Mouse (Mus musculus) small intestine, adult 2 months (tissue): Measurements from ENCODE around the gene Zfp811. TPM values are rescaled to one million over a fixed set of nuclear protein-coding genes. Genes with fewer than 3 reads are reported as not detected.
"Not testable (repeated sequence)": the region's sequence is repeated elsewhere in the genome, so short reads cannot be mapped to it uniquely, and the experiment has no call there.

Source experiments
- H3K27ac ChIP-seq: fragments of 200-500 bp; 2 replicates; pipeline ENCODE4 v1.5.1; 2012; ENCODE audit warnings: low read depth, low read length, control low read depth, inconsistent platforms; ENCODE audit not compliant: insufficient read depth
- H3K27me3 ChIP-seq: fragments of 200-500 bp; 2 replicates; pipeline ENCODE4 v1.6.1; 2012; ENCODE audit warnings: mild to moderate bottlenecking, moderate library complexity, low read length, inconsistent platforms; ENCODE audit not compliant: control insufficient read depth, insufficient read depth
- H3K36me3 ChIP-seq: fragments of 200-500 bp; 2 replicates; pipeline ENCODE4 v1.6.1; 2012; ENCODE audit warnings: mild to moderate bottlenecking, low read length, control low read depth, inconsistent platforms; ENCODE audit not compliant: control insufficient read depth, insufficient read depth
- H3K4me1 ChIP-seq: fragments of 200-500 bp; 2 replicates; pipeline ENCODE4 v1.6.1; 2012; ENCODE audit warnings: low read length, inconsistent platforms, mixed read lengths; ENCODE audit not compliant: control insufficient read depth, insufficient read depth, insufficient read length
- H3K4me3 ChIP-seq: fragments of 200-500 bp; 2 replicates; pipeline ENCODE4 v1.5.1; 2012; ENCODE audit warnings: low read depth, mild to moderate bottlenecking, control low read depth, inconsistent platforms, low read length, moderate library complexity
- CTCF ChIP-seq: fragments of 200-500 bp; IDR thresholded peaks from 2 replicates; pipeline ENCODE4 v1.5.1; 2012; ENCODE audit warnings: low read depth, mild to moderate bottlenecking, control low read depth, inconsistent platforms, low read length, moderate library complexity, mixed read lengths; ENCODE audit not compliant: insufficient replicate concordance, insufficient read length; ENCODE audit errors: extremely low read depth
- POLR2A ChIP-seq: fragments of 200-500 bp; IDR thresholded peaks from 2 replicates; pipeline ENCODE4 v1.6.1; 2012; ENCODE audit warnings: low read depth, mild to moderate bottlenecking, control low read depth, inconsistent platforms, low read length, moderate library complexity
- WGBS: fragments of 180-500 bp; shearing (Covaris S2); methylation state at CpG from one replicate; pipeline ENCODE4 v1.1.7; 2018; 5-methylcytosine and 5-hydroxymethylcytosine counted together
- polyA plus RNA-seq: library from polyadenylated mRNA; depleted of rRNA; stranded (reverse); fragments of >200 nt; gene quantifications from 2 replicates; pipeline ENCODE4 v1.2.3, GENCODE M21; 2012; rRNA removed

Gene Zfp811
- polyA plus RNA-seq, result 0.04 TPM in 1 of 2 replicates, not detected in the other

GRCm38 (mm10) chr17:32809544-32810374 is at the start of gene Zfp811:
Zfp811 (minus strand) TSS chr17:32809931.
- Histone ChIP-seq H3K4me3 (peak within 1 kb of the TSS; percentile 43), H3K27me3 (peaks cover 6% of the 10 kb centered on the region; the same call in 1 of the 2 replicates), H3K4me1 (0 out of 2 replicates have a peak, but pooled peaks cover 1% of the 10 kb centered on the region), H3K27ac (no peak within 1 kb of the TSS), H3K36me3 (no peaks in the 10 kb centered on the region)
- no peak for TF ChIP-seq POLR2A
- no peak for TF ChIP-seq CTCF
- WGBS, result 6% methylated on average over 17 of the region's 17 CpGs

- H3K36me3 ChIP-seq, H3K4me1 ChIP-seq, H3K27me3 ChIP-seq, H3K4me3 ChIP-seq, H3K27ac ChIP-seq: not testable (repeated sequence)
- 48% methylated on average over 4 of the region's 6 CpGs for WGBS
These were observed 47.0 kb upstream of the Zfp811 start for GRCm38 (mm10) chr17:32856713-32857112.

GRCm38 (mm10) chr17:32851581-32851980 is 41.9 kb upstream of the Zfp811 start:
- no peaks in the 10 kb centered on the region for H3K4me1 ChIP-seq
- TF ChIP-seq CTCF (no peak), POLR2A (no peak)
- H3K36me3 ChIP-seq, result no peaks in the 10 kb centered on the region
- 69% methylated on average over 7 of the region's 7 CpGs for WGBS
- no peaks in the 10 kb centered on the region for H3K27me3 ChIP-seq
- H3K4me3 ChIP-seq, result no peak overlapping the region
- H3K27ac ChIP-seq, result no peak overlapping the region

- WGBS, result 92% methylated on average over 2 of the region's 2 CpGs
- H3K27ac ChIP-seq, result no peak overlapping the region
- TF ChIP-seq CTCF (no peak), POLR2A (no peak)
- no peaks in the 10 kb centered on the region for H3K36me3 ChIP-seq
- H3K27me3 ChIP-seq, result no peaks in the 10 kb centered on the region
- H3K4me3 ChIP-seq, result no peak overlapping the region
- H3K4me1 ChIP-seq, result peaks cover 4% of the 10 kb centered on the region
These were observed 31.7 kb upstream of the Zfp811 start for GRCm38 (mm10) chr17:32841388-32841787.

GRCm38 (mm10) chr17:32839083-32839802 is 29.5 kb upstream of the Zfp811 start:
- Histone ChIP-seq H3K4me1 (peaks cover 4% of the 10 kb centered on the region), H3K4me3 (no peak overlapping the region), H3K27ac (no peak overlapping the region), H3K36me3 (no peaks in the 10 kb centered on the region), H3K27me3 (no peaks in the 10 kb centered on the region)
- TF ChIP-seq CTCF, result no peak
- no peak for TF ChIP-seq POLR2A
- WGBS, result 10% methylated on average over 15 of the region's 15 CpGs

GRCm38 (mm10) chr17:32830418-32830782 is 20.7 kb upstream of the Zfp811 start:
- H3K36me3 ChIP-seq, result peaks cover 5% of the 10 kb centered on the region; the same call in 1 of the 2 replicates

GRCm38 (mm10) chr17:32829540-32830417 is 20.0 kb upstream of the Zfp811 start, which contains the start of gene Zfp799:
Zfp799 (minus strand) TSS chr17:32830261.
- WGBS, result 2% methylated on average over 35 of the region's 35 CpGs
- TF ChIP-seq CTCF, result no peak
- TF ChIP-seq POLR2A, result peak; percentile 41; the same call in 1 of the 2 replicates
- peaks cover 4% of the 10 kb centered on the region; the same call in 1 of the 2 replicates for H3K4me1 ChIP-seq
- H3K27me3 ChIP-seq, result no peaks in the 10 kb centered on the region
- H3K27ac ChIP-seq, result peak within 1 kb of the TSS; percentile 43
- peaks cover 8% of the 10 kb centered on the region for H3K36me3 ChIP-seq
- peak within 1 kb of the TSS; percentile 98 for H3K4me3 ChIP-seq

More at GRCm38 (mm10) chr17:32830418-32830782, 20.7 kb upstream of the Zfp811 start:
- Histone ChIP-seq H3K27me3 (no peaks in the 10 kb centered on the region), H3K4me1 (peaks cover 4% of the 10 kb centered on the region; the same call in 1 of the 2 replicates), H3K4me3 (0 out of 2 replicates have a peak overlapping the region, but pooled peaks have one; percentile 98), H3K27ac (no peak overlapping the region)
- WGBS, result 29% methylated on average over 3 of the region's 3 CpGs
- TF ChIP-seq CTCF (no peak), POLR2A (no peak)
